Mouse (Mus musculus) thymus, postnatal 14 days (tissue): ENCODE data around the gene Gm7030.
"Not testable (repeated sequence)": the region's sequence is repeated elsewhere in the genome, so short reads cannot be mapped to it uniquely, and the experiment has no call there.

ENCODE experiments used
- DNase-seq: peaks from one replicate; pipeline ENCODE4 v3.0.0; 2021

Gene Gm7030

DNA sequence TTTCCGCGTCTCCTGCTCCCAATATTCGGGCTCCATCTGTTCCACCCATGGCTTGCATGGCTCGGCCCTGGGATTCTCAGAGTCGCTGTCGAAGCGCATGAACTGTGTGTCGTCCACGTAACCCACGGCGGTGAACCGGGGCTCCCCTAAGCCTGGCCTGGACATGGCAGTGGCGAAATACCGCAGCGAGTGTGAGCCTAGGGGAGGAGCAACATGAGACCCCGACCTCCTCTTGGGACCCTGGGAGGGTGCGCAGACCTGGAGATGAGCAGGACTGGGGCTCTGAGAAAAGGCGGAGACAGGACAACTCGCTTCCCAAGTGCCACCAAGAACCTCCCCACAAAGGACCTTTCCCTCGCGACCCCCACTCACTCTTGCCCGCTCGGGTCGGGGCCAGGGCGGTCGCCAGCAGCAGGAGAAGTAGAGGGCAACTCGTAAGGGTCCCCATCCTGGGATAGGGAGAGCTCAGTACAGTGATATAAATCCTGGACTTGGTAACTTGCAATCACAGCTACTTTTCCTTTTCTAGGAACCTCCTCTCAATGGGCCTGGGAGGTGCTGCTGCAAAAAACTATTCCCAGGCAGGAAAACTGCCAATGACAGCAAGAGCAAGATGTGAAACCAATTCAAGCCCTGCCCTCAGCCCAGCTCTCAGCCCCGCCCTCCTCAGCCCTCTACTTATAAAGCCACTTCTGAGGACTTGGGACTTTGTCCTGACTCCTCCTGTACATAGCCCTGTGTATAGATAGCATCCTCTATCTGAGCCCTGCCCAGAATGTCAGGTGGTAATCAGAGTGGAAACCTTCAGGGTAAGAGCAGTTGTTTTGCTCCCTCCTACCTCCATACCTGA is at the start of gene Gm7030:
Gm7030 (minus strand) TSS at position 458 of the 850 bp plus-strand sequence.
- peak; percentile 49 for DNase-seq

GRCm38 (mm10) chr17:36178938-36179337 is 49.7 kb upstream of the Gm7030 start:
- DNase-seq = peak; percentile 81

- DNase-seq = not testable (repeated sequence)
Observed at GRCm38 (mm10) chr17:36176132-36176531, 46.9 kb upstream of the Gm7030 start.

DNA sequence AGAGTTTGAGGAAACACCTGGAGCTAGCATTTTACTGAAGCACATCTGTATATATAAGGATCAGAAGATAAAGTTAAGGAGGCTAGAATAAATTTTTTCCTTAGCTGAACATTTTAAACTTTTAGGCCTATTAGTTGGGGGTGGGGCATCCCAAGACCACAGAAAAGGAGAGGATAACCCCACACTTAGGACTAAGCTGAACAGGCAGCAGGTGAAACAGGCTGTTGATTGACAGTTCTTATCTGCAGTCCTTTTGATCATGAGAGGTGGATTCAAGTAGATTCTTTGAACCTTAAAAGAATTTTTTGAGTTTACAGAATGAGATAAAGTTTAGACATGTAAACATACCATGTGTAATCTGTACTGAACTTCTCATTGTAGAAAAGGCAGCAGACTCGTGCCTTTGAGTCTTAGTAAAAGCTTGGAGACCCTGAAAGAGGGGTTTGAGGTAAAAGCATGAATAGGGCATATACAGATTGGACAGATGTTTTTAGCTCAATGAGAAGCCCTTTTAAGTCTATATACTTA is 41.1 kb upstream of the Gm7030 start:
- DNase-seq = no peak

DNA sequence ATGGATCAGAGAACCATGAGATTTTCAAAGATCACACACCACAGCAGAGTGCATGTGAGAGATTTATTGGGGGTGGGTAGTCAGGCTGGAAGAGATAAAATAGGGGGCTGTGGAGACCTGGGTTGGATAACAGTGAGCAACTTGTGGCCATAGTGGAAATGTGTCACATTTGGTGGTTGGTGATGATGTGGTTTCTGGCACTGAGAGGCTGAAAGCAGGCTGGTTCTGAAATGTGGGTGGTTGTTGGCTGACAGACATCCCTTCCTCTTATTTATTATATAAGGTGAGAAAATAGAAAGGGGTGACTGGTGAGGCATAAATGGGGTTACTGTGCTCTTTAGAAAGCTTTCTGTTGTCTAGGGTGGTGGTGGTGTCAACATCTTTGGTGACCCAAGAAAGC is 40.5 kb upstream of the Gm7030 start:
- DNase-seq = no peak

DNA sequence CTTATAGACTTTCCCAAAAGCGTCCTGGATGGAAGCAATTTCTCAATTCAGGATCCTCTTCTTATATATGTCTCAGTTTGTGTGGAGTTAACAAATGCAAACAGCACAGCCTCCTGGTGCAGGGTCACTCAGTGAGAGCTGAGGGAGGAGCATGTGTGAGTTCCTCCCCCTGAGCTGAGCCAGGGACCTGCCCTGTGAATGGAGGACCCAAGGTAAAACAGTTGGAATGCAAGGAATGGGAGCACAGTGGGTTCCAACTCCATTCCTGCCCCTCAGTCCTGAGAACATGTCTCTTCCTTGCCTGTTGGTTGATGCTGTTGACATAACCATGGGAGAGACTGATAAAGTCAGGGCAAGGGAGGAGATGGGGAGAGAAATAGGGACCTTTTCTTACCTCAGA is 39.9 kb upstream of the Gm7030 start:
- not testable (repeated sequence) for DNase-seq

GRCm38 (mm10) chr17:36168039-36168652 is 38.9 kb upstream of the Gm7030 start, which contains the start of gene Gm8909:
Gm8909 (minus strand) TSS chr17:36168537.
- DNase-seq = peak; percentile 48

DNA sequence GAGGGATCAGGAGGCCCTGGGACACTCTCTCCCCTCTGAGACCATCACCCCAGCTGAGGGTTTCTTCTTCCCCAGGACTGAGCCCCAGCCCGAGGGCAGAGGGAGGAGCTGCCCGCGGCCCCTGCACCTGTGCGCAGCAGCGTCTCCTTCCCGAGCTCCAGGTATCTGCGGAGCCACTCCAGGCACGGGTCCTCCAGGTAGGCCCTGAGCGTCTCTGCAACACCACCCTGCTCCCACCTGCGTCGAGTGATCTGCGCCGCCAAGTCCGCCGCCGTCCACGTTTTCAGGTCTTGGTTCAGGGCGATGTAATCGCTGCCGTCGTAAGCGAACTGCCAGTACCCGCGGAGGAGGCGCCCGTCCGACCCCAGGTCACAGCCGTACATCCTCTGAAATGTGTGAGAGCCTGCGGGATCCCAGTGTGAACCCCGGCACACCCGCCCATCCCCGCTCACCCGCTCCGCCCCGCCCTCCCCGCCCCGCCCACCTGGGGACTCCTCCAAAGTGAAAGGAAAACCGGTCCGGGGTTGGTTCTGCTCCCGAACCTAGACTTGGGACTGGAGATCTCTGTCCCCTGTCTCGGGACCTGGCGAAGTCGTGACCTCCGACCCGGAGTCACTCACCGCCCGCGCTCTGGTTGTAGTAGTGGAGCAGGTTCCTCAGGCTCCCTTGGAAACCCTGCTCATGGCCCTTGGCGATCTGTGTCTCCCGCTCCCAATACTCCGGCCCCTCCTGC is 38.2 kb upstream of the Gm7030 start:
- peak; percentile 52 for DNase-seq

- not testable (repeated sequence) for DNase-seq
Observed at GRCm38 (mm10) chr17:36166901-36167300, 37.7 kb upstream of the Gm7030 start.

DNA sequence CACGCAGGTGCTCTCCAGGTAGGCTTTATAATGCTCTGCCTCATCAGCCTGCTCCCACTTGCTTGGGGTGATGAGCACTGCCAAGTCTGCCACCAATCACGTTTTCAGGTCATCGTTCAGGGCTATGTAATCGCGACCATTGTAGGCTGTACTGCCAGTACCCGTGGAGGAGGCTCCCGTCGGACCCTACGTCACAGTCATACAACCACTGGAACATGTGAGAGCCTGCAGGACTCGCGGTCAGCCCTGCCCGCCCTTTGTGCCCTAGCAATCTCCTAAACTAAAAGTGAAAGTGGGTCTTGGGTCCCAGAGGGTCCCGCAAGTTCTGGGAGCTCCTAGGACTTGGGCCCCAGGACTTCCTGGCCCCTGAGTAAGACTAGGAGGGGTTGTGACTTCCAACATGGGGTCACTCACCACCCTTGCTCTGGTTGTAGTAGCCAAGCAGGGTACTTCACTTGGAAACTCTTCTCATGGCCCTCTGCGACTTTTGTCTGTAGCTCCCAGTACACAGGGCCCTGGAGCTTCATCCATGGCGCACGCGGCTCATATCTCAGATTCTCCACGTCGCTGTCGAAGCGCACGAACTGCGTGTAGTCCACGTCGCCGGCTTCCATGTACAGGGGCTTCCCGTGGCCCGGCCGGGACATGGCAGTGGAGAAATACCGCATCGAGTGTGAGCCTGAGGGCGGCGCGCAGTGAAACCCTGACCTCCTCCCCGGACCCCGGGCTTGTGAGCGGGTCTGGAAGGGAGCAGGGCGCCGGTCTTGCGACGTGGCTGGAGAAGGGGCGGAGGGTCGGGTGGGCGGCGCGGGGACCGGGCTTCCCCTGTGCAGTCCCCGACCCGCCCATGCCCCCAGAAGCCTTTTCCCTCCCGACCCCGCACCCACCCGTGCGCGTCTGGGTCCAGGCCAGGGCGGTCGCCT is 32.2 kb upstream of the Gm7030 start:
- no peak for DNase-seq

- not testable (repeated sequence) for DNase-seq
Observed at GRCm38 (mm10) chr17:36158264-36158663, 29.0 kb upstream of the Gm7030 start.

- DNase-seq = peak; percentile 59
Observed at GRCm38 (mm10) chr17:36157782-36158181, 28.6 kb upstream of the Gm7030 start.

GRCm38 (mm10) chr17:36154271-36155149 is 25.3 kb upstream of the Gm7030 start:
- DNase-seq = no peak

- DNase-seq = not testable (repeated sequence)
Observed at GRCm38 (mm10) chr17:36151200-36151599, 22.0 kb upstream of the Gm7030 start.

- DNase-seq = not testable (repeated sequence)
Observed at GRCm38 (mm10) chr17:36148468-36148867, 19.2 kb upstream of the Gm7030 start.

GRCm38 (mm10) chr17:36146937-36147336 is 17.7 kb upstream of the Gm7030 start:
- peak; percentile 63 for DNase-seq

GRCm38 (mm10) chr17:36145861-36146156 is 16.6 kb upstream of the Gm7030 start:
- DNase-seq = not testable (repeated sequence)

DNA sequence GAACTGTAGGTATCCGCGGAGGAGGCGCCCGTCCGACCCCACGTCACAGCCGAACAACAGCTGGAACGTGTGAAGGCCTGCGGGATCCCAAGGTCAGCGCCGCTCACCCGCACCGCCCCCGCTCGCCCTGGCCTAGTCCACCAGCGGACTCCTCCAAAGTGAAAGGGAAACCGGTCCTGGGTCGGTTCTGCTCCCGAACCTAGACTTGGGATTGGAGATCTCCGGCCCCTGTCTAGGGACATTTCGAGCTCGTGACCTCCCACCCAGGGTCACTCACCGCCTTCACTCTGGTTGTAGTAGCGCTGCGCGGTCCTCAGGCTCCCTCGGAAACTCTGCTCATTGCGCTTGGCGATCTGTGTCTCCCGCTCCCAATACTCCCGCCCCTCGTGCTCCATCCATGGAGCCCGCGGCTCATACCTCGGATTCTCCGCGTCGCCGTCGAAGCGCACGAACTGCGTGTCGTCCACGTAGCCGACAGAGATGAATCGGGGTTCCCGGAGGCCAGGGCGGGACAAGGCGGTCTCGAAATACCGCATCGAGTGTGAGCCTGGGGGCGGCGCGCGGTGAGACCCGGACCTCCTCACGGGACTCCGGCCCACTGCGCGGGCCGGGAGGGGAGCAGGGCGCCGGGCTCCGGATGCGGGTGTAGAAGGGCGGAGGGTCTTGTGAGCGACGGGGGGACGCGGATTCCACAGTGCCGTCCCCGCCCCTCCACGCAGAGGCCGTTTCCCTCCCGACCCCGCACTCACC is 16.1 kb upstream of the Gm7030 start:
- DNase-seq = peak; percentile 79

- DNase-seq = not testable (repeated sequence)
Observed at GRCm38 (mm10) chr17:36136299-36136848, 7.1 kb upstream of the Gm7030 start.
